Mouse (Mus musculus) megakaryocyte progenitor cell, adult 5-6 weeks (primary cell): ENCODE results near the gene Vmn1r183. TPM values are rescaled to one million over a fixed set of nuclear protein-coding genes. Genes with fewer than 3 reads are reported as not detected.
"Not testable (repeated sequence)": the region's sequence is repeated elsewhere in the genome, so short reads cannot be mapped to it uniquely, and the experiment has no call there.

Experiments
- ATAC-seq: replicated peaks from 2 replicates; pipeline ENCODE4 v1.8.0; 2016; ENCODE audit warnings: mild to moderate bottlenecking, moderate TSS enrichment, inconsistent platforms; ENCODE audit not compliant: poor library complexity
- total RNA-seq, 2 experiments: library from RNA; stranded (forward) in 1 of 2; stranded (reverse) in 1 of 2; fragments of 157-497, 149-512 nt in 1 of 2; fragments of 200-1000 nt in 1 of 2; gene quantifications; 2 replicates each; pipeline versions ENCODE4 v1.2.3 to v1.2.4; 2015 to 2017

The Vmn1r183 gene
- total RNA-seq (2015) = not detected in 2 replicates
- total RNA-seq (2017) = not detected in 2 replicates

- ATAC-seq = no peak
Measured at GRCm38 (mm10) chr7:24052660-24053304, at the start of gene Vmn1r183. Gene Vmn1r183 (plus strand): TSS chr7:24053254.

- ATAC-seq = not testable (repeated sequence)
Measured at GRCm38 (mm10) chr7:24074424-24074823, 21.4 kb downstream of the Vmn1r183 start.

DNA sequence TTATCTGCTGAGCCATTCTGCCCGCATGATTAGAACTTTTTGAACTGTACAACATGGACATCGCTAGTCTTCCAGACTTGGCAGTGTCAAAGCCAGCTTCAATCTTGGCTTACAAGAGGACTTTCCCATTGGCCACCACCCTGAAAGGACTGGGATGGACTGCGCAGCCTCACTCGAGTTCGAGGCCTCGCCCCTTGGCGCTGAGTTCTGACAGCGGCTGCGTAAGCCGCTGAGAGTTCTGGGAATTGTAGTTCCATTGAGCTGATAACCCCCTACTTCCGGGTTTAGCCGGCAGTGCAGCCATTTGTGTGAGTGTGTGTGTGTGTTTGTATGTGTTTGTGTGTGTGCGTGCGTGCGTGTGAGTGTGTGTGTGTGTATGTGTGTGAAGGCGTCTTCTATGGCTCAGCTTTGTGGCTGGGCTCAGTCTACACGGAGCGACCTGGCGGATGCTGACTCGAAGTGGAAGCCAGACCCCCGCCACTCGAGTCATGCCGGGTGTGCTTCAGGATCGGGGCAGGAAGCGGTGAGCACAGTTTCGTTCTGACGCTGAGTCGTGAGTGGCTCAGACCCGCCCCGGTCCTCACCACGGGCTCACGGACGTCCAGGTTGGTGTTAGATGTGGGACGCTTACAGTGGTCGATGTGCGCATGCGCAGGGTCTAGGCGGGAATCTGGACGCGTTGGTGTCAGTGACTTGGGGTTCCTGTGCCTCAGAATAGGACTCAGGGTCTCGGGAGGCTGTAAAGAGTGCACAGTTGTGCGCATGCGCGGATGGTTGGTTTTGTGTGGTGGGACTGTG lies 28.8 kb downstream of the Vmn1r183 start, which contains the start of gene Zfp180:
Gene Zfp180, plus strand, starts transcription at position 291 of the 798 bp plus-strand sequence.
- peak; percentile 91 for ATAC-seq

DNA sequence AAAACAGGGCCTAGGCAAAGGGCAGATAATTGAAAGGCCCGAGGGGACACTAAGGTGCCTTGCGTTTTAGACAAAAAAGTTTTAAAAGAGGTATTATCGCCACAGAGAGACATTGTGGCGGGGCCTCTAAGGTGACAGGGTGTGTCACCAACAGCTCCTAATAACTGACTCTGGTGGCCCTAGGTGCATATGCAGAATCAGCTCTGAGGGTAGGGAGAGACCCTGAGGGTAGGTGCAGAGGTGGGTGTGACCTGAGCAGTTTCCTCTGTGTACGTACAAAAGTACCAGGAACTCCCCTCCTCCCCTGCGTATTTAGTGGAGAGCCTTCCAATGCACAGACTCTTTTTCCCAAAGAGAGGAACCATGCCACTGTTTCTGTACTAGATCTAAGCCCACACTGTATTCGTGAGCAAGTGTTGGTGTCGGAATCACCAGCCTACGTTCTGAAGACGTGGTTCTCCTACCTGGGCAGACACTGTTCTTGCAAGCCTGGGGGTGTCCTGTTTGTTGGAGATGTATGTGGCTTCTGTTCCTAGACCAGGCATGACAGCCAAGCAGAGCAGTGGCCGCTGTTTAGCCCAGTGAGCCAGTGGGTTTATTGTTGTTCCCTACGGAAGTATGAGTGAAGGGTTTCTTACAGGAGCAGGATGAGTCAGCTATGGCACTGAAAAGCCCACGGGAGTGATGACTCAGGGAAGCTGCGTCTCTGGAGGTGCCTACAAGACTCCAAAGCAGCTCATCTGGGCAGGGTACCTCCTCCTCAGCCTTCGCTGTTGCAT lies 29.6 kb downstream of the Vmn1r183 start:
- peak; percentile 7 for ATAC-seq

DNA sequence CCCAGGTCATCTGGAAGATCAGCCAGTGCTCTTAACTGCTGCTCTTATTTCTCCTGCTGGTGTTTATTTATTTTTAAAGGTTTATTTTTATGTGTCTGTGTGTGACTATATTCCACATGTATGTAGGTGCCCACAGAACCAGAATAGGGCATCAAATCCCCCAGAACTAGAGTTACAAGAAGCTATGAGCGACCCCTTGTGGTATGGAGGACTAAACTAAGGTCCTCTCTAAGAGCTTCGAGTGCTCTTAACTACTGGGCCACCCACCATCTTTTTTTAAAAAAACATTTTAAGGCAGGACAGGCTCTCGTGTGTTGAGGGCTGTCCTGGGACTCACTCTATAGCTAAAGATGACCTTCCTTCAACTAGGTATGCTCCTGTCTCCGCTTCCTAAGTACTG lies 33.8 kb downstream of the Vmn1r183 start:
- ATAC-seq = no peak

DNA sequence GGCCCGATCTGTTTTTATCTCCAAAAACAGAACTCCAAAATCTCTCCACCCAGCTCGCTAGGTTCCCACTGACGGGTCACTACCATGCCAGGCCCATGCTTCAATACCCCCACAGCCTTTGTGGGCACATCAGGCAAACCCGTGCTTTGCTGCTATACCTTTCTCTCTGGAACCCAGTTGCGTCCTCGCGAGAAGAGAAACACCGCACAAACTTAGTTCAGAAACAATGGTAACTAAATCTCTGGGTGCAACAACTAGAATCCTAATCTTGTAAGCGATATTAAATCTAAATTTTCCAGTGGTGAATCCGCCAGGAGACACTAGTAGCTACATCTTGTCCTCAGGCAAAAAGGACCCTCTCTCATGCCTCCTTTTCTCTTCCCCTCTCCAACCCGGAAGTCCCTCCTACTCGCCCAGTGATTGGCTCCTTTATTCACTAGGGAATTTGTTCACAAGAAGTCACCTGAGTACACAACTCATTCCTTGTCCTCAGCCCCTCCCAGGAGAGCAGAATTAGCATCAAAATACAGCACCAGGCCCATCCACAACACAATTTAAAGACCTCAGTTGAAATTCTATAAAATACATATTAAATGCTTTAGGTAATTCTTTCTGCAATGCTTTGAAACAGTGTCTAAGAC lies 34.6 kb downstream of the Vmn1r183 start:
- ATAC-seq = no peak

- ATAC-seq = no peak
Measured at GRCm38 (mm10) chr7:24104403-24104802, 51.3 kb downstream of the Vmn1r183 start.

- ATAC-seq = no peak
Measured at GRCm38 (mm10) chr7:24105144-24105703, 52.2 kb downstream of the Vmn1r183 start.

- no peak for ATAC-seq
Measured at GRCm38 (mm10) chr7:24110839-24111238, 57.8 kb downstream of the Vmn1r183 start.

DNA sequence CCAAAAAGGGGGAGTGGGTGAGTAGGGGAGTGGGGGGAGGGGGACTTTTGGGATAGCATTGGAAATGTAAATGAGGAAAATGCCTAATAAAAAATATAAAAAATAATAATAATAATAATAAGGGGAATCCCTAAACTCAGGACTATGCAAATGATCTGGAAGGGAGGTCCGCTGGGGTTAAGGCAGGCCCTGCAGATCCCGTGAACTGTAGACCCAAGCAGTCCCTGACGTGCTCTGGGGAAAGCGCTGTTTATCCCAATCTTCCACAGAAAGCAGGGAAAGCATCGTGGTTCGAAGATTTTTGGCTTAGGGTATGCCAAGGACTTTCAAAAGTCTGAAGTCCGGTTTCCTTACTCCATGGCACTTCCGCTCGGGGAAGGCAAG lies 58.7 kb downstream of the Vmn1r183 start:
- no peak for ATAC-seq

GRCm38 (mm10) chr7:24112156-24112856 lies 59.3 kb downstream of the Vmn1r183 start, which contains the start of gene Zfp112:
Gene Zfp112 (plus strand): TSS chr7:24112314.
- peak; percentile 45 for ATAC-seq

DNA sequence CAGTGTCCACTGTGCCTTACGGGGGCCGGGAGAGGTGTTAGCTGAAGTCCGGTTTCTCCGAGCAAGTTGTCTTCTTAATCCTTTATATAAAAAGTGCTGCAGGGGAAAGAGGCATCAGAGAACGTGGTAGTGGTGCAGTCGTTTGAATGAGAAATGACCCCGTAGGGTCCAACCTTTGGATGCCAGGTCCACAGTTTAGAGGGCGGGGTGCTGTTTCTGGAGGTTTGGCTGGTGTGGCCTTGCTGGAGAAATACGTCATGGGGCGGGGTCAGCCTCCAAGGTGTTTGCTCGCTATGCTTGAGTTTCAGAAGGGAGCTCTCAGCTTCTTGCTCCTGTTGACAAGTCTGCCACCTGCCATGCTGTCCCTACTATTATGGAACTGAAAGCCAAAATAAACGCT lies 59.9 kb downstream of the Vmn1r183 start:
- ATAC-seq = peak; percentile 80

Other genes starting within 250 kb of the Vmn1r183 start
- not detected in 2 replicates for gene Vmn1r175, start 242.6 kb upstream of the Vmn1r183 start, total RNA-seq (2015)
- gene Vmn1r175, start 242.6 kb upstream of the Vmn1r183 start, total RNA-seq (2017) = not detected in 2 replicates
- gene Vmn1r176, start 215.9 kb upstream of the Vmn1r183 start, total RNA-seq (2015) = not detected in 2 replicates
- not detected in 2 replicates for gene Vmn1r176, start 215.9 kb upstream of the Vmn1r183 start, total RNA-seq (2017)
- gene Vmn1r177, start 186.8 kb upstream of the Vmn1r183 start, total RNA-seq (2015) = not detected in 2 replicates
- gene Vmn1r177, start 186.8 kb upstream of the Vmn1r183 start, total RNA-seq (2017) = not detected in 2 replicates
- not detected in 2 replicates for gene Vmn1r178, start 161.2 kb upstream of the Vmn1r183 start, total RNA-seq (2015)
- not detected in 2 replicates for gene Vmn1r178, start 161.2 kb upstream of the Vmn1r183 start, total RNA-seq (2017)
- not detected in 2 replicates for gene Vmn1r179, start 126.3 kb upstream of the Vmn1r183 start, total RNA-seq (2015)
- not detected in 2 replicates for gene Vmn1r179, start 126.3 kb upstream of the Vmn1r183 start, total RNA-seq (2017)
- gene Vmn1r180, start 102.6 kb upstream of the Vmn1r183 start, total RNA-seq (2015) = not detected in 2 replicates
- not detected in 2 replicates for gene Vmn1r180, start 102.6 kb upstream of the Vmn1r183 start, total RNA-seq (2017)
- gene Vmn1r181, start 78.6 kb upstream of the Vmn1r183 start, total RNA-seq (2015) = not detected in 2 replicates
- gene Vmn1r181, start 78.6 kb upstream of the Vmn1r183 start, total RNA-seq (2017) = not detected in 2 replicates
- not detected in 2 replicates for gene V1rd19, start 51.6 kb upstream of the Vmn1r183 start, total RNA-seq (2015)
- gene V1rd19, start 51.6 kb upstream of the Vmn1r183 start, total RNA-seq (2017) = not detected in 2 replicates
- gene Zfp180, start 28.7 kb downstream of the Vmn1r183 start, total RNA-seq (2015) = 14.2 and 16.3 TPM in 2 replicates
- gene Zfp180, start 28.7 kb downstream of the Vmn1r183 start, total RNA-seq (2017) = 14.1 and 16.7 TPM in 2 replicates
- gene Zfp112, start 59.1 kb downstream of the Vmn1r183 start, total RNA-seq (2015) = 0.94 and 1.1 TPM in 2 replicates
- 0.21 and 0.71 TPM in 2 replicates for gene Zfp112, start 59.1 kb downstream of the Vmn1r183 start, total RNA-seq (2017)
- 9.1 and 10.3 TPM in 2 replicates for gene Zfp235, start 80.9 kb downstream of the Vmn1r183 start, total RNA-seq (2015)
- 6.4 and 7.9 TPM in 2 replicates for gene Zfp235, start 80.9 kb downstream of the Vmn1r183 start, total RNA-seq (2017)
- gene Zfp114, start 121.8 kb downstream of the Vmn1r183 start, total RNA-seq (2015) = 1.9 and 2.2 TPM in 2 replicates
- gene Zfp114, start 121.8 kb downstream of the Vmn1r183 start, total RNA-seq (2017) = 2.5 and 3.5 TPM in 2 replicates
- gene Zfp111, start 158.2 kb downstream of the Vmn1r183 start, total RNA-seq (2015) = 10.3 and 14.3 TPM in 2 replicates
- 19.7 and 21.2 TPM in 2 replicates for gene Zfp111, start 158.2 kb downstream of the Vmn1r183 start, total RNA-seq (2017)
- gene Zfp109, start 184.3 kb downstream of the Vmn1r183 start, total RNA-seq (2015) = 4.7 and 6.0 TPM in 2 replicates
- gene Zfp109, start 184.3 kb downstream of the Vmn1r183 start, total RNA-seq (2017) = 10.3 and 11.0 TPM in 2 replicates
- gene Zfp108, start 201.5 kb downstream of the Vmn1r183 start, total RNA-seq (2015) = 1.2 and 2.1 TPM in 2 replicates
- gene Zfp108, start 201.5 kb downstream of the Vmn1r183 start, total RNA-seq (2017) = 1.5 and 2.3 TPM in 2 replicates
- gene Zfp93, start 217.2 kb downstream of the Vmn1r183 start, total RNA-seq (2015) = 0.39 and 1.1 TPM in 2 replicates
- 1.5 and 2.4 TPM in 2 replicates for gene Zfp93, start 217.2 kb downstream of the Vmn1r183 start, total RNA-seq (2017)
- gene Zfp61, start 248.0 kb downstream of the Vmn1r183 start, total RNA-seq (2015) = 6.6 and 10.5 TPM in 2 replicates
- 22.7 and 29.0 TPM in 2 replicates for gene Zfp61, start 248.0 kb downstream of the Vmn1r183 start, total RNA-seq (2017)